Mouse (Mus musculus) limb, embryonic 14.5 days (tissue): ENCODE results near the gene Htra2. TPM values are rescaled to one million over a fixed set of nuclear protein-coding genes. Genes with fewer than 3 reads are reported as not detected.

Experiments used
- ATAC-seq: fragments of 200-750 bp; cut with Nextera tagmentation; 2 replicates; pipeline ENCODE4 v1.8.0; 2017; ENCODE audit warnings: low read depth, moderate number of reproducible peaks, moderate TSS enrichment; ENCODE audit not compliant: low FRiP score
- DNase-seq: peaks from one replicate; pipeline ENCODE4 v3.0.0-alpha.2; 2015; ENCODE audit warnings: low spot score
- H3K27ac ChIP-seq: fragments of 300-500 bp; sonication (generic); replicated peaks from 2 replicates; pipeline ENCODE4 v1.5.1; 2014; ENCODE audit warnings: low read depth, mild to moderate bottlenecking, low read length, moderate library complexity, mixed read lengths
- H3K27me3 ChIP-seq: fragments of 300-500 bp; sonication (generic); 2 replicates; pipeline ENCODE4 v1.6.1; 2014; ENCODE audit warnings: low read length, mixed read lengths; ENCODE audit not compliant: control insufficient read depth, insufficient read depth
- H3K36me3 ChIP-seq: fragments of 300-500 bp; sonication (generic); 2 replicates; pipeline ENCODE4 v1.6.1; 2014; ENCODE audit warnings: mild to moderate bottlenecking, low read length, moderate library complexity, mixed read lengths; ENCODE audit not compliant: control insufficient read depth, insufficient read depth
- H3K4me1 ChIP-seq: fragments of 300-500 bp; sonication (generic); 2 replicates; pipeline ENCODE4 v1.6.1; 2014; ENCODE audit warnings: antibody characterized with exemption, low read length, mixed read lengths; ENCODE audit not compliant: control insufficient read depth, insufficient read depth
- H3K4me2 ChIP-seq: fragments of 300-500 bp; sonication (generic); replicated peaks from 2 replicates; pipeline ENCODE4 v1.6.1; 2014; ENCODE audit warnings: low read depth, mild to moderate bottlenecking, low read length, moderate library complexity; ENCODE audit not compliant: severe bottlenecking
- H3K4me3 ChIP-seq: fragments of 300-500 bp; sonication (generic); replicated peaks from 2 replicates; pipeline ENCODE4 v1.5.1; 2014; ENCODE audit warnings: low read length
- H3K9ac ChIP-seq: fragments of 300-500 bp; sonication (generic); 2 replicates; pipeline ENCODE4 v1.6.1; 2014; ENCODE audit warnings: mild to moderate bottlenecking, low read depth, low read length, moderate library complexity; ENCODE audit not compliant: severe bottlenecking
- H3K9me3 ChIP-seq: fragments of 300-500 bp; sonication (generic); 2 replicates; pipeline ENCODE4 v1.6.1; 2016; ENCODE audit warnings: low read length; ENCODE audit not compliant: control insufficient read depth
- POLR2A ChIP-seq: fragments of 200-500 bp; IDR thresholded peaks from 2 replicates; pipeline ENCODE4 v1.8.0; 2012; ENCODE audit warnings: inconsistent platforms, mild to moderate bottlenecking, moderate library complexity, borderline replicate concordance; ENCODE audit not compliant: insufficient read depth, insufficient read length; ENCODE audit errors: extremely low read depth
- WGBS: fragments of 180-500 bp; shearing (Covaris S2); extraction: QIAGEN DNeasy Blood & Tissue Kit; methylation state at CpG from one replicate; pipeline ENCODE4 v1.1.7; 2014; 5-methylcytosine and 5-hydroxymethylcytosine counted together
- microRNA counts: library from miRNA; unstranded; fragments of <30 nt; microRNA quantifications from one replicate; lab custom pipeline; 2016
- microRNA-seq: library from miRNA; unstranded; fragments of <30 nt; microRNA quantifications from one replicate; pipeline ENCODE4, GENCODE M21; 2016
- polyA plus RNA-seq, 2 experiments: library from polyadenylated mRNA; depleted of rRNA in 1 of 2; stranded (reverse) in 1 of 2; unstranded in 1 of 2; fragments of >200 nt; fragmentation: Nextera tagmentation in 1 of 2; extraction: Ambion mirVana in 1 of 2; gene quantifications; 2 replicates each; pipeline versions ENCODE4 v1.2.1 to v1.2.3; 2012 to 2014

Gene Htra2
- polyA plus RNA-seq, 2 experiments: 48.4 to 99.8 TPM

DNA sequence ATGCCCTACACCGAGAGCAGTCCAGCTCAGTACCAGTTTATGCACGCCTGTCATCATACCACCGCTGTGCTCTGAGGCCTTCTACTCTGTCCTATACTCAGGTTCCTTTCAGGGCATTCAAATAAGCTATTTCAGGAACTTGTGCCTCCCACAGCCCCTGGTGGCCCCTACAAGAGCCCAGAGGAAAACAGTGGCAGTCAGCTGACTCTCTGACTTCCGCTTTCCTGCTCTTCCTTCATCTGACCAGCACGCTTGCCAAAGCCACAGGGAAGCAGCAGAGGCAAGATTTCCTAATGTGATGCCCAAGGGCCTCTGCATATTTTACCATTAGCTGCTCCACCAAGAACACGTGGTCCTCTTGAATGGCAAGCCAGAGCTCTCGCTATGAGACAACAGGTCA, 50.2 kb downstream of the Htra2 start:
- DNase-seq (no peak), ATAC-seq (no peak)
- no peak overlapping the region for H3K4me3 ChIP-seq
- no peaks in the 10 kb centered on the region for H3K27me3 ChIP-seq
- H3K4me2 ChIP-seq: no peak overlapping the region
- H3K36me3 ChIP-seq: no peaks in the 10 kb centered on the region
- 65% methylated on average over 7 of the region's 7 CpGs for WGBS
- no peaks in the 10 kb centered on the region for H3K9me3 ChIP-seq
- TF ChIP-seq POLR2A: no peak
- H3K4me1 ChIP-seq: no peaks in the 10 kb centered on the region
- no peak overlapping the region for H3K9ac ChIP-seq
- H3K27ac ChIP-seq: no peak overlapping the region

DNA sequence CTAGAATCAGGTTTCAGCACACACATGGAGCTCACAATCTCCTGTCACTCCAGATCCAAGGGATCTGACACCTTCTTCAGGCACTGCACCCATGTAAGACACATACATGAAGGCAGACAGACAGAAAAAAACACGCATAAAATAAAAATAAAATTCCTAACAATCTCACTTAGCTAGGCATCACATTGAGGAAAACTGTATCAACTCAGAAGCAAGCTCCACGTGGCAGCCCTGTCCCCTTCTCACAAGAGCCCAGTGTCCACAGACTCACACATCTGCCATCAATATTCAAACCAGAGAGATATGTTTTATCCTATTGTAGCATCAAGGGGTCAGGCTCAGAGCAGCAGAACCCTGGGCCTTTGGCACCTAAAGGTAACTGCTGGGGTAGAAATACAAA, 50.8 kb downstream of the Htra2 start:
- WGBS: 80% methylated on average over 2 of the region's 2 CpGs

GRCm38 (mm10) chr6:83003850-83004249, 51.2 kb downstream of the Htra2 start:
- ATAC-seq: no peak
- 94% methylated on average over 5 of the region's 5 CpGs for WGBS

More for the DNA sequence above, 50.8 kb downstream of the Htra2 start:
- DNase-seq: no peak
- Histone ChIP-seq H3K27ac (no peak overlapping the region), H3K36me3 (no peaks in the 10 kb centered on the region), H3K9ac (no peak overlapping the region), H3K27me3 (no peaks in the 10 kb centered on the region), H3K9me3 (no peaks in the 10 kb centered on the region), H3K4me2 (no peak overlapping the region), H3K4me3 (no peak overlapping the region), H3K4me1 (no peaks in the 10 kb centered on the region)
- TF ChIP-seq POLR2A: no peak
- ATAC-seq: no peak

DNA sequence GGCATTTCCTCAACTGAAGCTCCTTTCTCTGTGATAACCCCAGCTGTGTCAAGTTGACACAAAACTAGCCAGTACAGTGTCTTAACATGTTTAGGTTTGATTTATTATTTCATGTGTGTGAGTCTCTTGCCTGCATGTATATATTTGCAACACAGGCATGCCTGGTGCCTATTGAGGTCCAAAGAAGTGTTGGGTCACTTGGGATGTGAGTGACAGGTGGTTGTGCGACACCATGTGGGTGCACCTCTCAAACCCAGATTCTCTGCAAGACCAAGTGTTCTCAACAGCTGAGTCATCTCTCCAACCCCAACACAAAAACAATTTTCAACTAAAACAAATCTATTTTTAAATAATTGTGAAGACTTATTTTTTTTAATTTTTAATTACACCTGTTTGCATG, 52.0 kb downstream of the Htra2 start:
- no peak overlapping the region for H3K27ac ChIP-seq
- no peak for DNase-seq
- no peak for ATAC-seq
- H3K4me3 ChIP-seq: no peak overlapping the region
- H3K36me3 ChIP-seq: no peaks in the 10 kb centered on the region
- H3K4me2 ChIP-seq: no peak overlapping the region
- no peak for TF ChIP-seq POLR2A
- H3K4me1 ChIP-seq: no peaks in the 10 kb centered on the region
- H3K27me3 ChIP-seq: no peaks in the 10 kb centered on the region
- WGBS: 88% methylated on average over 1 of the region's 1 CpGs
- no peaks in the 10 kb centered on the region; the same call in 1 of the 2 replicates for H3K9me3 ChIP-seq
- H3K9ac ChIP-seq: no peak overlapping the region

More at GRCm38 (mm10) chr6:83003850-83004249, 51.2 kb downstream of the Htra2 start:
- no peak overlapping the region for H3K27ac ChIP-seq
- DNase-seq: no peak
- H3K9me3 ChIP-seq: no peaks in the 10 kb centered on the region
- H3K4me2 ChIP-seq: no peak overlapping the region
- H3K36me3 ChIP-seq: no peaks in the 10 kb centered on the region
- no peak overlapping the region for H3K9ac ChIP-seq
- H3K27me3 ChIP-seq: no peaks in the 10 kb centered on the region
- TF ChIP-seq POLR2A: no peak
- no peaks in the 10 kb centered on the region for H3K4me1 ChIP-seq
- no peak overlapping the region for H3K4me3 ChIP-seq

MicroRNA genes within 50 kb of the gene (microRNA counts, 519-probe panel; counts per million panel counts)
- 1,641 counts per million, percentile 13 among the panel's probes with 10 or more counts for microRNA mmu-miR-3470a+mmu-miR-3470b (lab: Ali Mortazavi, UCI)

Small RNAs within 50 kb of the gene (microRNA-seq; reads per million reads assigned to microRNA genes)
- not detected for gene Mir3470a
- gene Mir7040: 0.69 reads per million

Other genes with a start within 250 kb of the Htra2 start
- 3.2 and 3.9 TPM in 2 replicates for gene Sema4f, start 115.5 kb downstream of the Htra2 start, polyA plus RNA-seq (2012; rRNA removed)
- 1.1 and 2.2 TPM in 2 replicates for gene Sema4f, start 115.5 kb downstream of the Htra2 start, polyA plus RNA-seq (2014; fragmentation: Nextera tagmentation; extraction: Ambion mirVana)
- 0.32 and 0.70 TPM in 2 replicates for gene M1ap, start 108.4 kb downstream of the Htra2 start, polyA plus RNA-seq (2012; rRNA removed)
- 0.17 and 0.67 TPM in 2 replicates for gene M1ap, start 108.4 kb downstream of the Htra2 start, polyA plus RNA-seq (2014; fragmentation: Nextera tagmentation; extraction: Ambion mirVana)
- gene Dok1, start 21.8 kb downstream of the Htra2 start, polyA plus RNA-seq (2012; rRNA removed): 17.1 and 17.4 TPM in 2 replicates
- gene Dok1, start 21.8 kb downstream of the Htra2 start, polyA plus RNA-seq (2014; fragmentation: Nextera tagmentation; extraction: Ambion mirVana): 9.6 and 11.4 TPM in 2 replicates
- gene Loxl3, start 21.1 kb downstream of the Htra2 start, polyA plus RNA-seq (2012; rRNA removed): 55.6 and 58.6 TPM in 2 replicates
- gene Loxl3, start 21.1 kb downstream of the Htra2 start, polyA plus RNA-seq (2014; fragmentation: Nextera tagmentation; extraction: Ambion mirVana): 24.1 and 26.0 TPM in 2 replicates
- gene Aup1, start 752 bp downstream of the Htra2 start, polyA plus RNA-seq (2012; rRNA removed): 331 and 427 TPM in 2 replicates
- gene Aup1, start 752 bp downstream of the Htra2 start, polyA plus RNA-seq (2014; fragmentation: Nextera tagmentation; extraction: Ambion mirVana): 131 and 136 TPM in 2 replicates
- 1.9 and 2.5 TPM in 2 replicates for gene Dqx1, start 2.6 kb upstream of the Htra2 start, polyA plus RNA-seq (2012; rRNA removed)
- gene Dqx1, start 2.6 kb upstream of the Htra2 start, polyA plus RNA-seq (2014; fragmentation: Nextera tagmentation; extraction: Ambion mirVana): 0.35 and 0.37 TPM in 2 replicates
- gene Tlx2, start 15.0 kb upstream of the Htra2 start, polyA plus RNA-seq (2012; rRNA removed): 0.08 TPM in 1 of 2 replicates, not detected in the other
- not detected in 2 replicates for gene Tlx2, start 15.0 kb upstream of the Htra2 start, polyA plus RNA-seq (2014; fragmentation: Nextera tagmentation; extraction: Ambion mirVana)
- gene Pcgf1, start 22.6 kb upstream of the Htra2 start, polyA plus RNA-seq (2012; rRNA removed): 41.8 and 49.8 TPM in 2 replicates
- 28.2 and 35.5 TPM in 2 replicates for gene Pcgf1, start 22.6 kb upstream of the Htra2 start, polyA plus RNA-seq (2014; fragmentation: Nextera tagmentation; extraction: Ambion mirVana)
- gene Lbx2, start 31.1 kb upstream of the Htra2 start, polyA plus RNA-seq (2012; rRNA removed): 0.54 and 1.2 TPM in 2 replicates
- 0.52 and 0.87 TPM in 2 replicates for gene Lbx2, start 31.1 kb upstream of the Htra2 start, polyA plus RNA-seq (2014; fragmentation: Nextera tagmentation; extraction: Ambion mirVana)
- 5.2 and 8.7 TPM in 2 replicates for gene Ccdc142, start 46.3 kb upstream of the Htra2 start, polyA plus RNA-seq (2012; rRNA removed)
- gene Ccdc142, start 46.3 kb upstream of the Htra2 start, polyA plus RNA-seq (2014; fragmentation: Nextera tagmentation; extraction: Ambion mirVana): 2.7 and 3.0 TPM in 2 replicates
- gene Gm42688, start 46.3 kb upstream of the Htra2 start, polyA plus RNA-seq (2012; rRNA removed): 7.0 and 7.7 TPM in 2 replicates
- gene Gm42688, start 46.3 kb upstream of the Htra2 start, polyA plus RNA-seq (2014; fragmentation: Nextera tagmentation; extraction: Ambion mirVana): 2.5 and 4.5 TPM in 2 replicates
- gene Mrpl53, start 53.8 kb upstream of the Htra2 start, polyA plus RNA-seq (2012; rRNA removed): 101 and 112 TPM in 2 replicates
- 124 and 125 TPM in 2 replicates for gene Mrpl53, start 53.8 kb upstream of the Htra2 start, polyA plus RNA-seq (2014; fragmentation: Nextera tagmentation; extraction: Ambion mirVana)
- gene Mogs, start 60.2 kb upstream of the Htra2 start, polyA plus RNA-seq (2012; rRNA removed): 95.2 and 116 TPM in 2 replicates
- gene Mogs, start 60.2 kb upstream of the Htra2 start, polyA plus RNA-seq (2014; fragmentation: Nextera tagmentation; extraction: Ambion mirVana): 47.1 and 50.9 TPM in 2 replicates
- gene Wbp1, start 66.3 kb upstream of the Htra2 start, polyA plus RNA-seq (2012; rRNA removed): 191 and 267 TPM in 2 replicates
- 83.0 and 104 TPM in 2 replicates for gene Wbp1, start 66.3 kb upstream of the Htra2 start, polyA plus RNA-seq (2014; fragmentation: Nextera tagmentation; extraction: Ambion mirVana)
- gene Ino80b, start 70.2 kb upstream of the Htra2 start, polyA plus RNA-seq (2012; rRNA removed): 35.9 and 36.8 TPM in 2 replicates
- gene Ino80b, start 70.2 kb upstream of the Htra2 start, polyA plus RNA-seq (2014; fragmentation: Nextera tagmentation; extraction: Ambion mirVana): 14.7 and 14.9 TPM in 2 replicates
- 151 and 218 TPM in 2 replicates for gene Rtkn, start 80.2 kb upstream of the Htra2 start, polyA plus RNA-seq (2012; rRNA removed)
- gene Rtkn, start 80.2 kb upstream of the Htra2 start, polyA plus RNA-seq (2014; fragmentation: Nextera tagmentation; extraction: Ambion mirVana): 40.7 and 46.2 TPM in 2 replicates
- 13.1 and 17.9 TPM in 2 replicates for gene Wdr54, start 101.1 kb upstream of the Htra2 start, polyA plus RNA-seq (2012; rRNA removed)
- gene Wdr54, start 101.1 kb upstream of the Htra2 start, polyA plus RNA-seq (2014; fragmentation: Nextera tagmentation; extraction: Ambion mirVana): 5.5 and 7.3 TPM in 2 replicates
- gene 1700003E16Rik, start 101.1 kb upstream of the Htra2 start, polyA plus RNA-seq (2012; rRNA removed): 0.21 and 0.26 TPM in 2 replicates
- gene 1700003E16Rik, start 101.1 kb upstream of the Htra2 start, polyA plus RNA-seq (2014; fragmentation: Nextera tagmentation; extraction: Ambion mirVana): 1.7 and 1.9 TPM in 2 replicates
- gene Dctn1, start 110.6 kb upstream of the Htra2 start, polyA plus RNA-seq (2012; rRNA removed): 128 and 140 TPM in 2 replicates
- 82.0 and 89.0 TPM in 2 replicates for gene Dctn1, start 110.6 kb upstream of the Htra2 start, polyA plus RNA-seq (2014; fragmentation: Nextera tagmentation; extraction: Ambion mirVana)
- 0.13 and 0.18 TPM in 2 replicates for gene Slc4a5, start 164.6 kb upstream of the Htra2 start, polyA plus RNA-seq (2012; rRNA removed)
- 0.25 TPM in 1 of 2 replicates, not detected in the other for gene Slc4a5, start 164.6 kb upstream of the Htra2 start, polyA plus RNA-seq (2014; fragmentation: Nextera tagmentation; extraction: Ambion mirVana)